Mouse (Mus musculus) granulocyte monocyte progenitor cell, adult 5-6 weeks (primary cell): Measurements from ENCODE around the gene Ctf2. TPM values are rescaled to one million over a fixed set of nuclear protein-coding genes. Genes with fewer than 3 reads are reported as not detected.
"Not testable (repeated sequence)": the region's sequence is repeated elsewhere in the genome, so short reads cannot be mapped to it uniquely, and the experiment has no call there.

Source experiments
- ATAC-seq: replicated peaks from 2 replicates; pipeline ENCODE4 v1.8.0; 2016; ENCODE audit warnings: mild to moderate bottlenecking, moderate TSS enrichment, inconsistent platforms; ENCODE audit not compliant: poor library complexity, severe bottlenecking
- total RNA-seq, 2 experiments: library from RNA; stranded (forward) in 1 of 2; stranded (reverse) in 1 of 2; fragments of 200-712, 200-1000 nt in 1 of 2; fragments of >200 nt in 1 of 2; fragmentation: Nextera tagmentation in 1 of 2; gene quantifications; 2 replicates each; pipeline ENCODE4 v1.2.3; 2014 to 2017

The Ctf2 gene
- total RNA-seq, 2 experiments from 2014 or later: 0.31 TPM; not detected in 1

GRCm38 (mm10) chr7:127718339-127718738 is 13.6 kb downstream of the Ctf2 start:
- ATAC-seq: peak; percentile 36; the same call in 1 of the 2 replicates

DNA sequence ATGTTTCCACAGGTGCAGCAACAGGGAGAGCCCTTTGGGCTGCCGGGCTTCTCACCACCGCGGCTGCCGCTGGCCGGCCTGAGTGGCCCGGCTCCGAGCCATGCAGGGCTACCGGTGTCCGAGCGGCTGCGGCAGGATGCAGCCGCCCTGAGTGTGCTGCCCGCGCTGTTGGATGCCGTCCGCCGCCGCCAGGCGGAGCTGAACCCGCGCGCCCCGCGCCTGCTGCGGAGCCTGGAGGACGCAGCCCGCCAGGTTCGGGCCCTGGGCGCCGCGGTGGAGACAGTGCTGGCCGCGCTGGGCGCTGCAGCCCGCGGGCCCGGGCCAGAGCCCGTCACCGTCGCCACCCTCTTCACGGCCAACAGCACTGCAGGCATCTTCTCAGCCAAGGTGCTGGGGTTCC is 15.0 kb downstream of the Ctf2 start:
- ATAC-seq: peak; percentile 74

- no peak for ATAC-seq
Observed at GRCm38 (mm10) chr7:127714816-127715215, 17.1 kb downstream of the Ctf2 start.

GRCm38 (mm10) chr7:127712461-127713385 is 19.2 kb downstream of the Ctf2 start, which contains the start of gene Ctf1:
TSS of gene Ctf1 (plus strand) at chr7:127712736.
- ATAC-seq: peak; percentile 49

DNA sequence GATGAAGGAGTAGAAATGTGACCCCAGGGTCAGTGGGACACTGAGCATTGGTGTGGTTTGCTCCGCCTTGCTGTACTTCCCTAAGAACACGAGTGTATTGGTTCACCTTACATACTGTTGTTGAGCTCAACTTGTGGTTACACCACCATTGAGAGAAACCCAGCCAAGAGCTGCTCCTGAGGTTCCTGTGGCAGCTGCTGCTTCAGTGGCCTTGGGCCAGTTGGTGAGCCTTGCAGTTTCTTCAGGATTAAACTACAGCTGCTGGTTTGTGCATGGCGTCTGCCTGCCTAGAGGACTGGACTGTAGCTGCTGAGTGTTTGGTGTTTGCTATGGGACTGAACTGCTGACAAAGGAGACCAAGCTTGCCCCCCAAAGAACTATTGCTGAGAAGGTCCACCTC is 20.5 kb downstream of the Ctf2 start:
- ATAC-seq: peak; percentile 10; the same call in 1 of the 2 replicates

DNA sequence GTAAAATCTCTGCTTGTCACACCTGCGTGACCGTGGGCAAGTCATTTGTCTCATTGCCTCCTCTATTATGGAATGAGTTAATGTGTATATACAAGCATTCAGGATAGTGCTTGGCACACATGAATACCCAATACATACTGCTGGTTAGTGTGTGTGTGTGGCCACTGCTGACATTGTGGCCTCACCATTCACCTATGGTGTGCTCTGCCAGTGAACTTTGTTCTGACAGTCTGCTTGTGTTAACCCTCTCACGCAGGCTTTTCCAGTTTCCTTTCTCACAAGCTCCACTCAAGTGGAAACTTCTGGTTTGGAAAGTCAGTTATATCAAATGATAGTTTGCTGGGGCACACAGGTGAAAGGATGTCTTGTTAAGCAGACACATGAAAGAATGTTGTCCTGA is 20.9 kb downstream of the Ctf2 start:
- ATAC-seq: no peak

DNA sequence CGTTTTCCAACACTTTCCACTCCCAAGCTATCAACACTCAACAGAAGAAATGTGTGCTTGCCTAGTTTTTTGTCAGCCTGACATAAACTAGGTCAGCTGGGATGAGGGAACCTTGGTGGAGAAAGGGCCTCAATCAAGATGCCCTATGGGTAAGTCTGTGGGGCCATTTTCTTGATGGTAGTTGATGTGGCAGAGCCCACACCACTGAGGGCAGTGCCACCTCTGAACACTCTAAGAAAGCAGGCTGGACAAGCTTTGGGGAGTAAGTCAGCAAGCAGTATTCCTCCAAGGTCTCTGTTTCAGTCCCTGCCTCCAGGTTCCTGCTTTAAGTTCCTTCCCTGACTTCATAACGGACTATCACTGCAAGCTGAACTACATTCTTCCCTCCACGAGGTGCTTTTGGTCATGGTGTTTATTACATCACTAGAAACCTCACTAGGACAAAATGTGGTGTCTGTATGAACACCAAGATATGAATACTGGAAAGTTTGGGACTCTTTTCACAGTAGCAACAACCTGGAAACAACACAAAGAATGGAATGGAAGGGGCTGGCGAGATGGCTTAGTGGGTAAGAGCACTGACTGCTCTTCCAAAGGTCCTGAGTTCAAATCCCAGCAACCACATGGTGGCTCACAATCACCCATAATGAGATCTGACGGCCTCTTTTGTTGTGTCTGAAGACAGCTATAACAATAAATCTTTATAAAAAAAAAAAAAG is 22.5 kb downstream of the Ctf2 start:
- ATAC-seq: no peak

DNA sequence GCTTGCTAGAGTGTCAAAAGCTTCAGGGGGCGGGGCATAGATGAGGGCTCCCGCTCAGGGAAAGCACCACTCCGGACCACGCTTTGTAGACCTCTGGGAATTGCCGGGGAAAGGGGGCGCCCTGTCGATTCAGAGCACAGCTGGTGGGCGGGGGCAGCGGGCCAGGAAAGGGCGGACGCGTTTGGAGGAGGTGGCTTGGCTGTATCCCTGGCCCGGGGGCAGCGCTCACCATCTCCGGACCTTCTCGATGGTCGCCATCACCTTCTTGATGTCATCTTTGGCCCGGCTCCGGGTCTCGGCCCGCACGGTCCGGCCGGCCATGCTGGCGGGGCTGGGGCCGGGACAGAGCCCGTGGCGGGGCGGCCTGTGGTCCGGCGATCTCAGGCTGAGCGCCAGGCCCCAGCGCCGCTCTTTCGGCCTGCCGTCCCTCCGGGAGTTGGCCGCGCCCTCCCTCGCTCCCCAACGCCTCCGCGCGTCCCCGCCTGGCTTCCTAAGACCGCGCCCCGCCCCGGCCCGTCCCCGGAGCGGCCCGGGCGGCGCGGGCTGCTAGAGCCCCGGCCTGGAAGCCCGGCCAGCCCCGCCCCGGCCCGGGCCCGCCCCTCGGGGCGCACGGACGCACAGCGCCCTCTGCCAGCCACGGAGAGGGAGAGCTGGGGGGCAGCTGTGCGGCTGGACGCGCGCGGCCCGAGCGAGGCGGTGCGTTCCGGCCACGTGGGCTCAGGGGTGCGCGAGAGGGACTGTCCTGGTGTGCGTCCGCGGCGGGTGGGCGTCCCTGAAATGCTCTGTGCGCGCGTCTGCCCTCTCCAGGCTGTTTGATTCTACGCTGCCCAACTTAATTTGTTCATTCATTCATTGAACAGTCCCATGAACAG is 23.5 kb downstream of the Ctf2 start, which contains the start of gene Bcl7c:
Bcl7c (minus strand) TSS at position 727 of the 872 bp plus-strand sequence.
- ATAC-seq: peak; percentile 77

GRCm38 (mm10) chr7:127707957-127708206 is 24.1 kb downstream of the Ctf2 start:
- no peak for ATAC-seq

DNA sequence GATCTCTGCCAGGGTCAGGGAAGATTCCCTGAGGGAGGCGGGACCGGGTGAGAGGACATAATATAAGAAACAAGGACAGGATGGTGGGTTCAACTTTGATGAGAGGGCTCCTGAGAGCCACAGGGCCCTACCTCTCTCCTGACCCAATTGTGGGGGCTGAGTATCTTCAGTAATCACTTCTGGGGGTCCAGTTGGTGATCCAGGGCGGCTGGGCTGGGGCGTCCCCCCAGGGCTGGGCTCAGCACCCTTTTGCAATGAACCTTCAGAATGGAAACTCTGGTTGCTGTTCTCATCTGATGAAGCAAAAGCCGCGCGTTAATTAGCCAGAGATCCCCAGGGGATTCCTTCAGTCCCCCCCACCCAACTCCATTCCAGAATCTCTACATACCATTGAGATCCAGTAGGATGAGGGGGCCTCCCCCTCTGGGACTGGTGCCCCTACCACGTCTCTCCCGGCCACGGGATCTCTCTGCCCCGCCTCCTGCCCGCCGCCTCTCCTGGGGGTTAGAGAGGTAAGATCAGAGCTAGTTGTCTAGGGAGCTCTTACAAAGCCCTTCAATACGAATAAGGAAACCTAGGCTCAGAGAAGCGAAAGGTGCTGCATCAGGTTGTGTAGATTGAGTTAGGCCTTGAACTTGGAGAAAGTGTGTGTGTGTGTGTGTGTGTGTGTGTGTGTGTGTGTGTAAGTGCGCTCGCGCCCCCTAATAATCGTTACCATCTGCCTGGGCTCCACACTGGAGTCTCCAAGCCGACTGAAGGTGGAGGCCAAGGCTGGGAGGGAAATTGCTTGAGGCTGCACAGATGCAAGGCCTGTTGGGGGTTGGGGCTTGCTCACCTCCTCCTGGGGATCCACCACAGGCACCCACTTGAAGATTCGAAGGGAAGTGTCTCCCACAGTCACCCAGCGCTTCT is 24.7 kb downstream of the Ctf2 start:
- ATAC-seq: no peak

- ATAC-seq: no peak
Observed at GRCm38 (mm10) chr7:127705706-127706105, 26.3 kb downstream of the Ctf2 start.

- ATAC-seq: no peak
Observed at GRCm38 (mm10) chr7:127704598-127704997, 27.4 kb downstream of the Ctf2 start.

DNA sequence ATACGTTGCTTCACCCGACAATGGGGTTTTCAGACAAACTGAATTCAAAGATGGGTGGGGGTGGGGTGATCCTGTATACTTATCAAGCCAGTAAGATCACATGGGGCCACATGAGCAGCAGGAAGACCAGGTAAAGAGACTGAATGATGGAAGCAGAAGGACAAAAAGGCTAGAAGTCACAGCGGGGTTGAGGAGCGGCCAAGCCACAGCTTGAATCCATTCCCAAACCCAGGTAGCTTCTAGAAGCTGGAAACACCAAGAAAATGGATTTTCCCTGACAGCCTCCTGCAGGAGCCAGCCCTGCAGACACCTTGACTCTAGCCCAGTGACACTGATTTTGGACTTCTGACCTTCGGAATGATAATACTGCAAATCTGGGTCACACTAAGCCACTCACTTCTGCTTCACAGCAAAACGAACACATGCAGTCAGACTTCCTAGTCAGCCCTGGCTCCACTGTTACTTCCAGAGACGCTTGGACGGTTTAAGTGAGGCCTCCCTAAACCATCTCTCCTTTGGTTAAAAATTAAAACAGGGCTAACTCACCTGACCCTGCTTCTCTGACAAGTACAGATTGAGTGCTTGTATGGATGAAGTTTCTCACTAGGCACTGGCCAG is 28.3 kb downstream of the Ctf2 start:
- no peak for ATAC-seq

GRCm38 (mm10) chr7:127700712-127701331 is 31.1 kb downstream of the Ctf2 start:
- no peak for ATAC-seq

DNA sequence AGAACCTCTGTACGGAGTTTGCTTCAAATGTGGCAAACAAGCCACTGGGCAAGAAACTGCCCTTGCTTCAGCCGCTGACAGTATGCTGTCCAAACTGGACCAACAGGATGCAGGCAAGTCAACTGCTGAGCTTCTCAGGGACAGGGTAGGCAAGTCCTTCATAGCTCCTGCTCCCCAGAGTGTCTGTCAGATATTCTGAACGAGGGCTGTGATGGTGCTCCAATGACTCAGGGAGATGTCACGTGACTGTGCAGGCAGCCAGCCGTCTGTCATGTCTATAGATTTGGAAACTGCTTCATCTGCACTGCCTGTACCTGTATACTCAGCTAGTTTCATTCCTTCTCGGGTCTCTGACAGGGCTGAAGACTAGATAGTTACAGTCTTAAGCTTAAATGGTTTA is 33.0 kb downstream of the Ctf2 start:
- ATAC-seq: no peak

DNA sequence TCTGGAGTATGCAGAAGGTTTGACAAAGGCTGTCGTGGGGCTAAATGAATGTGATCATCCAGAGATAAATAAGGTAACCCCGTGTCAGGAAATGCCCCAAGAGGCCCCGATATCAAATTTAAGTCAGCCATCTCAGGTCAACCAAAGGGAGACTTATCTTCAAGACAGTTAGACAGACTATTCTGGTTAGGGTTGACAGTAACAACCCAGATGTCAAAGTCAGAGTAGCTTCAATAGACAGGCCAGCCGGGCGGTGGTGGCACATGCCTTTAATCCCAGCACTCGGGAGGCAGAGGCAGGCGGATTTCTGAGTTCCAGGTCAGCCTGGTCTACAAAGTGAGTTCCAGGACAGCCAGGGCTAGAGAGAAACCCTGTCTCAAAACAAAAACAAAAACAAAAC is 38.2 kb downstream of the Ctf2 start:
- not testable (repeated sequence) for ATAC-seq

GRCm38 (mm10) chr7:127693290-127693689 is 38.7 kb downstream of the Ctf2 start:
- no peak for ATAC-seq

DNA sequence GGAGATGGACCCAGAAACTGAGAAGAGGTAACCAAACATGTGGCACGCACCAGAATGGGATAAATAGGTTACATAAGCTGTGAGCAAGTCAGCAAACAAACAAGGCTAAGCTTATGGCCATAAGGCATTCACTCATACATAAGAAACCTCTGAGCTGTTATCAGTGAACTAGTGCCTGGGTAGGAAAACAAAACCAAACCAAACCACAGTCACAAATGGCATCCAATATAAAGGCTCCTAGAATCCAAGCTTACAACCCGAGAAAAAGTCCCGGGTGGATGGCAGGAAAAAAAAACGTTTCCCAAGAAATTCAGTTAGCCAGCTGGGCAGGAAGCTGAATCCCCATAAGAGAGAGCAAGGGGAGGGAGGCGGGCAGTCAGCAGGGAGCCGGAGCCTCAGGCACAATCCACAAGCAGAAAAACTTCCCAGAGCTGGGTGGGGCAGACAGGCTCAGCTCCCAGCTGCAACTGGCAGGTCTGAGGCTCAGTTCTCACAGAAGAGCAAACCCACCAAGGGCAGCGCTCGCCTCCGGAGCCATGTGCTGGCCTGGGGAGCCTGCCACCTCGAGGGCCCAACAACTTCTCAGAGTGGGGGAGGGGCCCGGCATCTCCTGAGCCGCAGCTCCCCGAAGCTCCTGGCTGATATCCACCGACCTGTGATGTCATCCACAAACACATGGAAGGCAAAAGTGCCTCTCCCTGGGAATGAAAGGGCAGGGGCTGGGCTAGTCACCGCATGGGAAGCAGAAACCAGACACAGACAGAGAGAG is 40.6 kb downstream of the Ctf2 start:
- no peak for ATAC-seq
